Mouse (Mus musculus): ENCODE measurements around the gene Nisch. TPM values are rescaled to one million over a fixed set of nuclear protein-coding genes. Genes with fewer than 3 reads are reported as not detected.

Nisch gene
- polyA plus RNA-seq, 1 experiment from 2014 or later: 217 TPM

GRCm38 (mm10) chr14:31138897-31139429 is 77.8 kb downstream of the Nisch start:
- Histone ChIP-seq H3K27ac (ENCODE audit: low read length) (no peak overlapping the region), H3K36me3 (ENCODE audit: control insufficient read depth, insufficient read depth, low read length) (peaks cover 41% of the 10 kb centered on the region), H3K9ac (ENCODE audit: low read depth, low read length) (no peak overlapping the region), H3K4me2 (ENCODE audit: low read depth, low read length) (no peak overlapping the region), H3K9me3 (ENCODE audit: control insufficient read depth, low read length) (no peaks in the 10 kb centered on the region), H3K4me1 (ENCODE audit: control insufficient read depth, insufficient read depth, low read length) (no peaks in the 10 kb centered on the region), H3K4me3 (ENCODE audit: low read length) (no peak overlapping the region), H3K27me3 (replicated peaks; ENCODE audit: control insufficient read depth, insufficient read depth, low read length) (no peaks in the 10 kb centered on the region)
- 89% methylated on average over 9 of the region's 9 CpGs for WGBS
- no peak for ATAC-seq

- no peaks in the 10 kb centered on the region for H3K9me3 ChIP-seq (ENCODE audit: control insufficient read depth, low read length)
- peaks cover 41% of the 10 kb centered on the region for H3K36me3 ChIP-seq (ENCODE audit: control insufficient read depth, insufficient read depth, low read length)
- no peak overlapping the region for H3K4me2 ChIP-seq (ENCODE audit: low read depth, low read length)
- ATAC-seq: no peak
- H3K27me3 ChIP-seq (replicated peaks; ENCODE audit: control insufficient read depth, insufficient read depth, low read length): no peaks in the 10 kb centered on the region
- WGBS: 87% methylated on average over 24 of the region's 35 CpGs
- H3K4me1 ChIP-seq (ENCODE audit: control insufficient read depth, insufficient read depth, low read length): peaks cover 6% of the 10 kb centered on the region
- no peak overlapping the region for H3K9ac ChIP-seq (ENCODE audit: low read depth, low read length)
- H3K4me3 ChIP-seq (ENCODE audit: low read length): no peak overlapping the region
- H3K27ac ChIP-seq (ENCODE audit: low read length): no peak overlapping the region
These were observed 78.4 kb downstream of the Nisch start for GRCm38 (mm10) chr14:31138219-31138896.

GRCm38 (mm10) chr14:31137791-31138190 is 79.0 kb downstream of the Nisch start:
- Histone ChIP-seq H3K4me1 (ENCODE audit: control insufficient read depth, insufficient read depth, low read length) (peaks cover 11% of the 10 kb centered on the region), H3K9ac (ENCODE audit: low read depth, low read length) (no peak overlapping the region), H3K4me2 (ENCODE audit: low read depth, low read length) (no peak overlapping the region), H3K27ac (ENCODE audit: low read length) (no peak overlapping the region), H3K27me3 (replicated peaks; ENCODE audit: control insufficient read depth, insufficient read depth, low read length) (no peaks in the 10 kb centered on the region), H3K36me3 (ENCODE audit: control insufficient read depth, insufficient read depth, low read length) (peaks cover 38% of the 10 kb centered on the region), H3K4me3 (ENCODE audit: low read length) (no peak overlapping the region), H3K9me3 (ENCODE audit: control insufficient read depth, low read length) (no peaks in the 10 kb centered on the region)
- no peak for ATAC-seq
- WGBS: 77% methylated on average over 11 of the region's 11 CpGs

- Histone ChIP-seq H3K4me1 (ENCODE audit: control insufficient read depth, insufficient read depth, low read length) (peaks cover 16% of the 10 kb centered on the region), H3K4me3 (ENCODE audit: low read length) (no peak overlapping the region), H3K27ac (ENCODE audit: low read length) (no peak overlapping the region), H3K4me2 (ENCODE audit: low read depth, low read length) (no peak overlapping the region), H3K36me3 (ENCODE audit: control insufficient read depth, insufficient read depth, low read length) (peaks cover 37% of the 10 kb centered on the region), H3K9me3 (ENCODE audit: control insufficient read depth, low read length) (no peaks in the 10 kb centered on the region), H3K9ac (ENCODE audit: low read depth, low read length) (no peak overlapping the region), H3K27me3 (replicated peaks; ENCODE audit: control insufficient read depth, insufficient read depth, low read length) (no peaks in the 10 kb centered on the region)
- 87% methylated on average over 10 of the region's 10 CpGs for WGBS
- no peak for ATAC-seq
These were observed 79.5 kb downstream of the Nisch start for GRCm38 (mm10) chr14:31137281-31137595.

- 90% methylated on average over 26 of the region's 26 CpGs for WGBS
- Histone ChIP-seq H3K27ac (ENCODE audit: low read length) (no peak overlapping the region), H3K4me3 (ENCODE audit: low read length) (no peak overlapping the region), H3K9me3 (ENCODE audit: control insufficient read depth, low read length) (no peaks in the 10 kb centered on the region), H3K9ac (ENCODE audit: low read depth, low read length) (no peak overlapping the region), H3K4me1 (ENCODE audit: control insufficient read depth, insufficient read depth, low read length) (peaks cover 22% of the 10 kb centered on the region), H3K27me3 (replicated peaks; ENCODE audit: control insufficient read depth, insufficient read depth, low read length) (no peaks in the 10 kb centered on the region), H3K36me3 (ENCODE audit: control insufficient read depth, insufficient read depth, low read length) (peaks cover 34% of the 10 kb centered on the region), H3K4me2 (ENCODE audit: low read depth, low read length) (no peak overlapping the region)
- no peak for ATAC-seq
These were observed 80.1 kb downstream of the Nisch start for GRCm38 (mm10) chr14:31136411-31137280.

GRCm38 (mm10) chr14:31135495-31136410 is 81.0 kb downstream of the Nisch start:
- no peak overlapping the region for H3K9ac ChIP-seq (ENCODE audit: low read depth, low read length)
- H3K27me3 ChIP-seq (replicated peaks; ENCODE audit: control insufficient read depth, insufficient read depth, low read length): no peaks in the 10 kb centered on the region
- H3K4me1 ChIP-seq (ENCODE audit: control insufficient read depth, insufficient read depth, low read length): peaks cover 22% of the 10 kb centered on the region
- H3K4me2 ChIP-seq (ENCODE audit: low read depth, low read length): no peak overlapping the region
- H3K36me3 ChIP-seq (ENCODE audit: control insufficient read depth, insufficient read depth, low read length): peaks cover 34% of the 10 kb centered on the region
- no peak overlapping the region for H3K4me3 ChIP-seq (ENCODE audit: low read length)
- no peaks in the 10 kb centered on the region for H3K9me3 ChIP-seq (ENCODE audit: control insufficient read depth, low read length)
- no peak overlapping the region for H3K27ac ChIP-seq (ENCODE audit: low read length)
- no peak for ATAC-seq
- 94% methylated on average over 34 of the region's 34 CpGs for WGBS

GRCm38 (mm10) chr14:31134015-31135000 is 82.4 kb downstream of the Nisch start:
- 83% methylated on average over 25 of the region's 25 CpGs for WGBS
- Histone ChIP-seq H3K27ac (ENCODE audit: low read length) (0 out of 2 replicates have a peak overlapping the region, but pooled peaks have one; percentile 78), H3K36me3 (ENCODE audit: control insufficient read depth, insufficient read depth, low read length) (peaks cover 28% of the 10 kb centered on the region), H3K4me3 (ENCODE audit: low read length) (no peak overlapping the region), H3K27me3 (replicated peaks; ENCODE audit: control insufficient read depth, insufficient read depth, low read length) (no peaks in the 10 kb centered on the region), H3K9me3 (ENCODE audit: control insufficient read depth, low read length) (no peaks in the 10 kb centered on the region), H3K4me2 (ENCODE audit: low read depth, low read length) (no peak overlapping the region), H3K4me1 (ENCODE audit: control insufficient read depth, insufficient read depth, low read length) (peaks cover 30% of the 10 kb centered on the region), H3K9ac (ENCODE audit: low read depth, low read length) (0 out of 2 replicates have a peak overlapping the region, but pooled peaks have one; percentile 1)
- ATAC-seq: no peak

- Histone ChIP-seq H3K9me3 (ENCODE audit: control insufficient read depth, low read length) (no peaks in the 10 kb centered on the region), H3K4me3 (ENCODE audit: low read length) (0 out of 2 replicates have a peak overlapping the region, but pooled peaks have one; percentile 92), H3K4me1 (ENCODE audit: control insufficient read depth, insufficient read depth, low read length) (peaks cover 30% of the 10 kb centered on the region), H3K27me3 (replicated peaks; ENCODE audit: control insufficient read depth, insufficient read depth, low read length) (no peaks in the 10 kb centered on the region), H3K4me2 (ENCODE audit: low read depth, low read length) (peak overlapping the region; percentile 82), H3K36me3 (ENCODE audit: control insufficient read depth, insufficient read depth, low read length) (peaks cover 21% of the 10 kb centered on the region), H3K9ac (ENCODE audit: low read depth, low read length) (peak overlapping the region; percentile 91), H3K27ac (ENCODE audit: low read length) (peak overlapping the region; percentile 78)
- 37% methylated on average over 11 of the region's 11 CpGs for WGBS
- ATAC-seq: peak; percentile 75
These were observed 83.6 kb downstream of the Nisch start for GRCm38 (mm10) chr14:31133023-31133665.

All from intestine, embryonic 16.5 days (tissue).